Mouse (Mus musculus) cerebral cortex, adult 2 months (tissue): ENCODE measurements around the gene Scarf1.

Experiments
- WGBS: fragments of 180-500 bp; shearing (Covaris S2); methylation state at CpG from one replicate; pipeline ENCODE4 v1.1.7; 2018; 5-methylcytosine and 5-hydroxymethylcytosine counted together

The Scarf1 gene

GRCm38 (mm10) chr11:75563851-75564548 is 50.7 kb downstream of the Scarf1 start:
- 40% methylated on average over 18 of the region's 18 CpGs for WGBS

- WGBS, result 55% methylated on average over 2 of the region's 2 CpGs
Measured at GRCm38 (mm10) chr11:75565849-75566248, 52.5 kb downstream of the Scarf1 start.

- 71% methylated on average over 13 of the region's 13 CpGs for WGBS
Measured at GRCm38 (mm10) chr11:75566276-75567196, 53.2 kb downstream of the Scarf1 start.

GRCm38 (mm10) chr11:75567346-75568114 is 54.2 kb downstream of the Scarf1 start:
- 37% methylated on average over 9 of the region's 9 CpGs for WGBS

GRCm38 (mm10) chr11:75568115-75568511 is 54.8 kb downstream of the Scarf1 start:
- 84% methylated on average over 6 of the region's 6 CpGs for WGBS

- WGBS, result 93% methylated on average over 12 of the region's 12 CpGs
Measured at GRCm38 (mm10) chr11:75568962-75569361, 55.6 kb downstream of the Scarf1 start.

GRCm38 (mm10) chr11:75570375-75571125 is 57.2 kb downstream of the Scarf1 start:
- WGBS, result 90% methylated on average over 17 of the region's 17 CpGs

- 55% methylated on average over 14 of the region's 14 CpGs for WGBS
Measured at GRCm38 (mm10) chr11:75571126-75571990, 58.0 kb downstream of the Scarf1 start.

GRCm38 (mm10) chr11:75572301-75572791 is 59.0 kb downstream of the Scarf1 start:
- WGBS, result 23% methylated on average over 10 of the region's 10 CpGs

GRCm38 (mm10) chr11:75572854-75573650 is 59.7 kb downstream of the Scarf1 start:
- WGBS, result 9% methylated on average over 12 of the region's 12 CpGs

- 87% methylated on average over 5 of the region's 5 CpGs for WGBS
Measured at GRCm38 (mm10) chr11:75574378-75575123, 61.2 kb downstream of the Scarf1 start.

- WGBS, result 78% methylated on average over 9 of the region's 9 CpGs
Measured at GRCm38 (mm10) chr11:75575560-75576123, 62.3 kb downstream of the Scarf1 start.
